Mouse (Mus musculus) left cerebral cortex, adult 18-20 months (tissue): ENCODE results near the gene Gm9964. TPM values are rescaled to one million over a fixed set of nuclear protein-coding genes. Genes with fewer than 3 reads are reported as not detected.
"Not testable (repeated sequence)": the region's sequence is repeated elsewhere in the genome, so short reads cannot be mapped to it uniquely, and the experiment has no call there.

Experiments used
- DNase-seq, 2 experiments: peaks; one replicate each; pipeline ENCODE4 v3.0.0; 2021 to 2022; ENCODE audit warnings: low spot score in 2 of 2, mixed read lengths in 1 of 2
- long read RNA-seq, 2 experiments: library from polyadenylated mRNA; stranded (forward); transcript quantifications; one replicate each; pipeline ENCODE4 v2.0.0; 2021
- total RNA-seq, 2 experiments: library from RNA; stranded (reverse); gene quantifications; 2 replicates each; pipeline ENCODE4 v1.2.3; 2021

The Gm9964 gene
- total RNA-seq: under 1 TPM in 1 of 2 experiments, not detected in 1; 0.49 TPM
- long read RNA-seq, experiment 1: 0 reads
- long read RNA-seq, experiment 2: 0 reads

- DNase-seq: no peak
Observed at GRCm38 (mm10) chr11:79296856-79297491, at the start of gene Gm9964. Gm9964 (minus strand) TSS chr11:79296906.

- peak; percentile 13 for DNase-seq
Observed at GRCm38 (mm10) chr11:79339808-79340781, 43.4 kb upstream of the Gm9964 start.

- DNase-seq: peak; percentile 92 to 94
Observed at GRCm38 (mm10) chr11:79339234-79339807, 42.6 kb upstream of the Gm9964 start, which contains the start of gene Nf1. Nf1 (plus strand) TSS chr11:79339693.

GRCm38 (mm10) chr11:79338621-79339020 lies 41.9 kb upstream of the Gm9964 start:
- no peak for DNase-seq

- no peak for DNase-seq
Observed at GRCm38 (mm10) chr11:79336722-79337267, 40.1 kb upstream of the Gm9964 start.

- no peak for DNase-seq
Observed at GRCm38 (mm10) chr11:79335077-79335476, 38.4 kb upstream of the Gm9964 start.

GRCm38 (mm10) chr11:79329585-79329984 lies 32.9 kb upstream of the Gm9964 start:
- no peak for DNase-seq

- no peak for DNase-seq
Observed at GRCm38 (mm10) chr11:79328060-79328459, 31.4 kb upstream of the Gm9964 start.

- DNase-seq: no peak
Observed at GRCm38 (mm10) chr11:79327106-79327505, 30.4 kb upstream of the Gm9964 start.

- DNase-seq: no peak
Observed at GRCm38 (mm10) chr11:79325663-79326062, 29.0 kb upstream of the Gm9964 start.

GRCm38 (mm10) chr11:79323985-79324685 lies 27.4 kb upstream of the Gm9964 start:
- no peak for DNase-seq

GRCm38 (mm10) chr11:79319807-79320206 lies 23.1 kb upstream of the Gm9964 start:
- no peak for DNase-seq

GRCm38 (mm10) chr11:79316807-79317345 lies 20.2 kb upstream of the Gm9964 start:
- DNase-seq: no peak

GRCm38 (mm10) chr11:79310467-79310866 lies 13.8 kb upstream of the Gm9964 start:
- DNase-seq: no peak

- no peak for DNase-seq
Observed at GRCm38 (mm10) chr11:79307560-79308200, 11.0 kb upstream of the Gm9964 start.

- DNase-seq: no peak
Observed at GRCm38 (mm10) chr11:79306996-79307395, 10.3 kb upstream of the Gm9964 start.

- no peak for DNase-seq
Observed at GRCm38 (mm10) chr11:79306510-79306909, 9.8 kb upstream of the Gm9964 start.

- DNase-seq: no peak
Observed at GRCm38 (mm10) chr11:79305697-79306340, 9.1 kb upstream of the Gm9964 start.

- not testable (repeated sequence) for DNase-seq
Observed at GRCm38 (mm10) chr11:79304245-79304644, 7.5 kb upstream of the Gm9964 start.
